Mouse (Mus musculus) left cerebral cortex, adult 11 months (tissue): ENCODE data around the gene Srpx2.

Experiments used
- DNase-seq: peaks from one replicate; pipeline ENCODE4 v3.0.0; 2022; ENCODE audit warnings: low spot score

Gene Srpx2

DNA sequence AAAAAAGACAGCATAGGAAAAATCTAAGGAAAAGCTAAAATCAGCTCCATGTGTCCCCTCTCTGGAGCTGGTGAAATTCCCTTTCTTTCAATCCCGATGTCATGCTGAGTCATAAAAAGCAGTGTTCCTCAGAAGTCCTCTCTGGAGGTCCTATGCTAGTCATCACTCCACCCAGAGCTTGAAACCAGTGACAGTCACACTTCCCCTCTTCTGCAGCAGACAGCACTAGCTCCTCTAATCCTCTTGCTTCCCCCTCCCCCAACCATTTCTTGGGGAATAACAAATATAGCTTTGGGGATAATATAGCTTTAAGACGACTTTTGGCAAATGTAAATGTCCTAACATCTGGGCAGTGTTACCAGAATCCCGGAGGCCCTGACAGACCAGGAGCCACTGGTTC lies at the start of gene Srpx2:
TSS of gene Srpx2 (plus strand) at position 166 of the 400 bp plus-strand sequence.
- no peak for DNase-seq

GRCm38 (mm10) chrX:133869743-133870142 lies 38.5 kb upstream of the Srpx2 start:
- no peak for DNase-seq

- no peak for DNase-seq
Measured at GRCm38 (mm10) chrX:133887308-133887707, 20.9 kb upstream of the Srpx2 start.

GRCm38 (mm10) chrX:133888111-133888510 lies 20.1 kb upstream of the Srpx2 start:
- DNase-seq, result no peak

DNA sequence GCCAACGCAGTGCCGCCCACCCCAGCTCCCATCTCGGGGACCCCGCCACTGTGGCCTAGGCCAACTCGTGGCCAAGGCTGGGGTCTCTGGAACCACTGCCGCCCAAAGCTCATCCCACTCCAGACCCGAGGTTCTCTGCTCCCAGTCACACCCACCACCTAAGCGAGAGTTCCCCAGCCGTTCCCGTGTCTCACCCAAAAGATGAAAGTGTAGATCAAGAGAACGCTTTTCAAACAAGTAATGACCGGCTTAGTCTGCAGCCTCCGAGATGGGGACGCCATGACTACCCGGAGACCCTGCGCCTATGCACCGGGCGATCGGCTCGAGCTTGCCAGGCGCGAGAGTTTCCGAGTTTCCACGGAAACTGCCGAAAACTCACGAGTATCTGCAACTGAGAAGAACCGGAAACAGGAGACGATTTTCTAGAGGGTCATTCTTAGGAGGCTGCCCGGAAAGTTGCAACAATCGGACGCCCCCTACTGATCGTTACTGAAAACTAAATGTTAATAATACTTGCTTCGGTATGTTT lies 10.1 kb upstream of the Srpx2 start, which contains the start of gene Tspan6:
TSS of gene Tspan6 (minus strand) at position 416 of the 529 bp plus-strand sequence.
- peak; percentile 51 for DNase-seq

DNA sequence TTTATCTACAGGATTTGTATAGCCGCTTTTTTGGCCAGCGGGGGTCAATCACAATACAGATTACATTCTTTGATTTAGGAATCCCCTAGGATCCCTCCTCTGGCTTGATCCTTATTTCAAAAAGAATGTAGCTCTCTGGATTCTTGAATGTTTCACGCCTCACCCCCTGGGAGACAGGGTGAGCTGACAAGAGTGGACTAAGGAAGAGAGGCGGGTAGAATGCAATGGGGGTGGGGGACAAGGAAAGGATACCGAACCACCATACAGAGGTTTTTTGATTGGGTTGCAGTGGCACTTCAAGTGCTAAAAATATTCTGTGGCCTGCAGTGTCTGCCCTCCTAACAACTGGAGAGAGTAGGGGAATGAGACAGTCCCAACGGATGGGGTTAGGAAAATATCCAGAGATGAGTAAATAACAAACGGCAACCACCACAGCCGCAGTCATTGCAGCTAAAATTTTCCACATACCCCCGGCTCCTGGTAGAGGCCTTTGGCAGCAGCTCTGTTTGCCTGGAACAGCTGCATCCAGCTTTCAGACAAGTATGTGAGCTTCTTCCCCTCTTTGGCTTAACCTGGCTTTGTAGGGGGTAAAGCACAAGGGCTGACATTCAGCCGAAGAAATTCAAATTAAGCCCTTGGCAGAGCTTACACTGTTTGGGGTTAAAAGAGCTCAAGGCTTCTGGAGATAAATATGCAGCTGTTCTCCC lies 3.3 kb downstream of the Srpx2 start:
- no peak for DNase-seq

DNA sequence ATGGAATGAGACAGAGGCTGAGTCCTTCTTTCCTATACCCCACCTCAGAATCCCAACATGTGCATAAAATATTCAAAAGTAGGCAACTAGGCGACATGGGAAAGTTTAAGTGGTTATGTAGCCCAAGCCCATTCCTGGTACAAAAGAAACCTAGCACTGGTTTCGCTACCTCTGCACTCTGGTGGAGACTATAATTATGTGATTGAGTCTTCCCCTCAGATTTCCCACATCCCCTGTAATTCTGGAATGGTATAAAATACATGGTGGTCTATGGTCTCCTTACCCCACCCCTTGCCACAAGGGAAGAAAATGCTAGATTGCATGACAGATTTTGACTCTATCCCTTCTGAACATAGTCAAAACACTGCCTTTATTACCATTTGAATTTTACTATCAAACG lies 4.8 kb downstream of the Srpx2 start:
- DNase-seq, result no peak

DNA sequence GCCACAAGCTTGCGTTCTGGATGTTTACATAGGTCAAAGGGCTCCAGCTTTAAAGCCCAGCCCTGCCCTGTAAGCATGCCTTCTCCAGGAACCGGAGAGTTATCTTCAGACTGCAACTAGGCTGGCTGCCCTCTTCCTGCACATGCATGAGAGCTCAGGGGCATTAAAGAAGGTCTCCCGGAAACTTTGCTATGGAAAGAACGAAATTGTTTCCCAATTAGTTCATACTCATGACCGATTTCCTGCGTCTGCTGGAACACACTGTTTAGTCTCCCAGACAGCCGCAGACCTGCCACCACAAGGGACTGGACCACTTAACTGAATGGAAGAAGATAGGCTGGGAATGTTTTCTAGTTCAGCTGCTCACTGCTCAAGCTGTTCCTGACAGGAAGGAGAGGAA lies 6.0 kb downstream of the Srpx2 start:
- DNase-seq, result no peak

- DNase-seq, result no peak
Measured at GRCm38 (mm10) chrX:133921187-133921586, 13.0 kb downstream of the Srpx2 start.

GRCm38 (mm10) chrX:133926760-133927159 lies 18.5 kb downstream of the Srpx2 start:
- DNase-seq, result no peak

GRCm38 (mm10) chrX:133931302-133932013 lies 23.2 kb downstream of the Srpx2 start:
- peak; percentile 22 for DNase-seq

DNA sequence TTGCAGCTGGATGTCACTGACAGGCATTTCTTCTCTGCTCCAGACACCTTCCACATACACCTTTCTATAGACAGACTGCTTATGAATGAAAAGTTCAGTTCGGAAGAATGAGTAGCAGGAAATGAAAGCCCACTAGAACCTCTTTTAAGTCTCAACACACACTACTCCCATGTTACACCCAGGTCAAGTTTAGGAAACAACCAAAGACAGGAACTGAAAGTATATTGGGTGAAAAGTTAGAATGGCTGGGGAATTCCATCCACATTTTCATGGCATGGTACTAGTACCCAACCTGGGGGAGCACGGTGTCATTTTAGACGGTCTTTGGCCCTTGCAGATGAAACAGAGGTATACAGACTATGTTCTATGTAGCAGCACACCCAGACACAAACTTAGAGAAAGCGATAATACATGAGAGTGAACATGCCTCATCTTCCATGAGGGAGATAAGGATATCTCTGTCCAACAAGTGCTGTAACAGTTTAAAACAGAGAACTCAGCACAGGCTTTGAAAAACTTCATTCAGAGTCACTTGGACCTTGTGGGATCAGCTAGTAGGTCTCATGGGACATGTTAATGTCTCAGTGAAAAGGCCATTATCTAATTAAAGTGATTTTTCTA lies 28.5 kb downstream of the Srpx2 start:
- DNase-seq, result no peak

- no peak for DNase-seq
Measured at GRCm38 (mm10) chrX:133939561-133939960, 31.3 kb downstream of the Srpx2 start.

GRCm38 (mm10) chrX:133947427-133947826 lies 39.2 kb downstream of the Srpx2 start:
- peak; percentile 38 for DNase-seq

GRCm38 (mm10) chrX:133954661-133955060 lies 46.4 kb downstream of the Srpx2 start:
- no peak for DNase-seq

DNA sequence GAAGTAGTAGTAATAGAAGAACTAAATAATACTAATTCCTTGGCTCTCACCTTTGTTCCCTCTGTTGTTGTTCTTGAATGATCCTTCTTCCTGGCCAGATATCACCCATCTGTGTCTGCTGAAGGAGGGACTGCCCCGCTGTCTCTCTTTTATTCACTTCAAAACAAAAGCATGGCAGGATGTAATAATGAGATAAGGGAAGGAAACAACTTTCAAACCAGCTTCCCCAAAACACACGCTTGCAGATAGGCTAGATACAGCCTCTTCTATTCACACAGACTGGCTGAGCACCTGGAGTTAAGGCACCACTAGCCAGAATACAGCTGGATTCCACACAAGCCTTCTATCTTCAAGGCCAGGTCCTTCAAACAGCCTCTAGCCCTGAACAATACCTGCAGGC lies 52.4 kb downstream of the Srpx2 start:
- DNase-seq, result no peak

DNA sequence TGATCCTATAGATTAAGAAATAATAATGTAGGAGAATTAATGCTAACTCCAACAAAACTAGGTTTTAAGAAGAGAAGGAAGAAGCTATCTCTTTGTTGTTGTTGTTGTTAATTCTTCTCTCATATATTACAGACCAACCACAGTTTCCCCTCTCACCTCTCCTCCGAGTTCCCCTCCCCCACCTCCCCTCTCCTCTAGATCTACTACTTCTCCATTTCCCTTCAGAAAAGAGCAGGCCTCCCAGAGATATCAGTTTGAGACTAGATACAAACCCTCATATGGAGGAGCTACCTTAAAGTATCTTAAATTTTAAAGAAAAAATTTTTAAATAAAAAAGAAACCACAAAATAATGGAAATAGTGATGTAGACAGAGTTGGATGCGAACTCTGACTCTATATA lies 56.4 kb downstream of the Srpx2 start:
- DNase-seq, result no peak

GRCm38 (mm10) chrX:133981231-133982002 lies 73.2 kb downstream of the Srpx2 start, which contains the start of gene Sytl4:
TSS of gene Sytl4 (minus strand) at chrX:133981812.
- DNase-seq, result no peak
